Mouse (Mus musculus) urinary bladder, postnatal 10 days (tissue): Measurements from ENCODE around the gene Ly75.

Source experiments
- DNase-seq: peaks from one replicate; pipeline ENCODE4 v3.0.0; 2022; ENCODE audit warnings: low spot score

Ly75 gene

DNA sequence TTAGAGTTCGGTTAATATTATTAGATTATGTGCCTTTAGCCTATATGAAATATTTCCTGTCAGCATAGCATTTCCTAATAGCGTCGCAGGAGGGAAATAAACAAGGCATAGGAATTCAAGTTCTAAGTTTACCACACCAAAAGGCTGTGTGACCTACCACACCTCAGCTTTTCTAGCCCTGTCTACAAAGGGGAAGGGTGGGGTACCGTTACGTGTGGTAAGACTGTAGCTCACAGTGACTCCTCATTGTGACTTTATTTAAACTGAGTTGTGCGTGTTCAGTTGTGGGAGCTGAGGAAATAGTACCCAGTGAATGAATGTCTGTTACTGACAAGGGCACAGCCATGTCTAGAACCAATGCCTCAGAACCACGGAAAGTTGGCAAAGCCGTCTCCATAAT, 8.0 kb downstream of the Ly75 start:
- DNase-seq = no peak

DNA sequence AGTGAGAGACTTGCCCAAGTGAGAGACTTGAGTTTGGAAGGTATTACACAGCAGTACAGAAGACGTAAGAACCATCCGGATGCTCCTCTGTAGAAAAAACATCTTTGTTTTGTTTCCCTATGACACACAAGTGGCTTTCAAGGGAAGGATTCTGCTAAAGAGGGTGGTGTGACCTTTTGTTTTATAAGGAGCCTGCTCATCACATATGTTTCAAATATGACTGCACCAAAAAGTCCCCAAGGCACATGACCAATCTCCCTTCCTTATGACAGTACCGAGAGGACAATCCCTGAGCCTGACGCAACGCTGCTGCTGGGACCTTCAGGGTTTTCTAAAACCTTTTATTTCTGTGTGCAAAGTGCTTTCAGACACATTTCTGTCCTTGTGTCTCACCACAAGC, 12.9 kb downstream of the Ly75 start:
- DNase-seq = no peak

DNA sequence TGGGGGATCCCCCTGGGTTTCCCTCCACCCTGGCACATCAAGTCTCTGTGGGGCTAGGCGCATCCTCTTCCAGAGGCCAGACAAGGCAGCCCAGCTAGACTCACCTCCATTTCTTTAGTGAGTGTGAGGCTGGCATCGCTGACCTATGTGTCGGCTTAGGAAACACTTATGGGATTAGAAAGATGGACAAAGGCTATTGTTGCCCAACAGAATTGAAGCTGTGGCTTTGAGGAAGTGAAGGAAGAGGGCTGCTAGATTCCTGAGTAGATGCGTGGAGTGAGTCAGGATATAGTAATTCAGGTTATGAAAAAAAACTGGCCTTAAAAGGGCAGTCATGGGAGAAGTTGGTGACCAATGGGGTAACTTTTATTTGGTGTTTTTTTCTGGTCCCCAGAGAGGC, 13.6 kb downstream of the Ly75 start:
- no peak for DNase-seq

- no peak for DNase-seq
These were observed 15.2 kb downstream of the Ly75 start for GRCm38 (mm10) chr2:60367871-60368270.

DNA sequence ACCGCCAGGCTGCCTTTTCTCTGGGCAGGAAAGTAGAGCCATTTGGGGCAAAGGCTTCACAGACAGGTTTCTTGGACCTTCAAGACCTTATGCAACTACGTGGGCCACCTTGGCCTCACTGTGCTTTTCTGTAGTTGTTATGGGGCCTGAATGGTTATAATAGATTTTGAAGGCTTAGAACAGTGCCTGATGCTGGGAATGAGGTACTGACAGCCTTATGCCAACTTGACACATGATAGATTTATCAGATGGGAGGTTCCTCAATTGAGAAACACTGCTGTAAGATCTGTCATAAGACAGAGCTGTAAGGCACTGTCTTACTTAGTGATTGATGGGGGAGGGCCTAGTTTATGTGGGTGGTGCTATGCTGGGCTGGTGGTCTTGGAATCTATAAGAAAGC, 15.9 kb downstream of the Ly75 start:
- DNase-seq = no peak

DNA sequence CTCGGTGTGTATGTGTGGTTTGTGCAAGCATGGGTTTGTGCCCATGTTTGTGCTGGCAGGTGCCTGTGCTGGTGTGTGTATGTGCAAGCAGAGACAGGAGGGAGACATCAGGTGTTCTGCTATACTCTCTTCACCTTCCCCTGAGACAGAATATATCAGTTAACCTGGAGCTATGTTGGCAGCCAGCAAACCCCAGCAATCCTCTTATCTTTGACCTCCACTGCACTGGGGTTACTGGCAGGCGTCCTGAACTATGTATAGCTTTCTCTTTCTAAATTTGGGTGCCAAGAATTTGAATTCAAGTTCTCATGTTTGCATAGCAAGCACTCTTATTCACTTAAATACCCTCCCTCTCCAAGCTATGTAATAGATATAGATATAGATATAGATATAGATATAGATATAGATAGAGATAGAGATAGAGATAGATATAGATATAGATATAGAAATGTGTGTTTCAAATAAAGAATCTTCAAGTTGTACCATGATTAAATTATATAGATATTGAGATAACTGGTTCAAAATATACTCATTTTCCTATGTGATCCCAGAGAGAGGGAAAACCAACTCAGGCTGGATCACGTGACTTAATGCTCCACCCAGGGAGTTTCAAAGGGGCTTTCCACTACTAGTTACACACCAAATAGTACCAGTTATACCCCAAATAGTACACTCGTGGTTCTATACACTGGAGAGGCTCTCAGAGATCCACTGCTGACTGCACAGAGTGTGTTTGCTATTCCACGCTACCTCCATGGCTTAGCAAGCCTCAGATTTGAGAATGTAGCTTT, 17.1 kb downstream of the Ly75 start:
- no peak for DNase-seq

DNA sequence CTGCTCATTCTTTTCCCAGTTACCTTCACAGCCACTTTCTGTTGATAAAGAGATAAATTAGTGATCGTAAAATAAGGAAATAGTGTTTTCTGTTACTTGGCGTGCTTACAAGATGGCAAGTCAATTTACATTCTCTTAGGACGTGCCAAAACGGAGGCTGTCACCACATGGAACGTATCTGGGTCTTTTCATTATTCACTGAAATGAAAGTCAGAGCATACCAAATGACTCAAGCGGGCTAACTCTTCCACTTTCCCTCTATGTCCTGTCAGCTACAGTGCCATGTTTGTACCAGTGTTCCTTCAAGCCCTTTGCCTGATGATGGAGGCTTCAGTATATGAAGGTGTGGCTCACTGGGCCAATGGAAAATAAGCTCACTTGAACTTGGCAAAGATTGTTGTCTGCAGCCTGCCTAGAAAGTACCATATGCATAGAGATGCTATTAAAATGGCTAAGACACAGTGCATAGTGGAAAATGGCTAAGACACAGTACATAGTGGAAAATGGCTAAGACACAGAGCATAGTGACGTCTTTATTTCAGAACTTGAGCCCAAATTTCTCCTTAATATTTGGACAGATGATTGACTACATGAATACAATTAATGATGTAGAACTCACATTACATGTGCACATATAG, 17.8 kb downstream of the Ly75 start:
- no peak for DNase-seq

DNA sequence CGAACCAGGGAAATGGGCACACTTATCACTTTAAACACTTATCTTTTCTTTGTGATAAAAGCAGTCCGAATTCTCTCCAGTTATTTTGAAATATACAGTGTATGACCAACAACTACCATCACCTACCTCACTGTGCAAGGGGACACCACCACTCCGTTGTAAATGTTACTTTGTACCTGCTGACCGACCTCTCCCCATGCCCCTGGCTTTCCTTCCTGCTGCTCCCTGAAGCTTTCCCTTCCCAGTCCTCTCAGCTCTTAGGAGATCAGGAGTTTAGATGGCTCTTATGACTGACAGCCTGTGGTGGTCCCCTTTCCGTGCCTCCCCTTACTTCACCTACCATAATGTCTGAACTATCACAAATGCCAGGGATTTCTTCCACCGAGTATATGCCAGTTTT, 21.0 kb downstream of the Ly75 start:
- no peak for DNase-seq

- DNase-seq = no peak
These were observed 23.3 kb downstream of the Ly75 start for GRCm38 (mm10) chr2:60359796-60360195.

DNA sequence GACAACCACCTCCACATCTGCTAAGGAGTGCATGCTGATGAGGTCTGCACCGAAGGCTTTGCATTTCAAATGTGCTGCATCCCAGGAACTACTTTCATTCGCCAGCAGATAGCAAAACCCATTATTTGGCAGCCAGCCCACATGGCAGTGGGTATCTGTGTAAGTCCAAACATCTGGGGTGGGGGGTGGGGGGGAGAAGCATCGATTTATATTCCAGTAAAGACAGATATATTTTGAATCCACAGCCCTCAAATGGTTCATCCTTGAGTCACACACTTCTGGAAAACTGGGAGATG, 27.8 kb downstream of the Ly75 start:
- no peak for DNase-seq

- no peak for DNase-seq
These were observed 28.3 kb downstream of the Ly75 start for GRCm38 (mm10) chr2:60354541-60355387.

DNA sequence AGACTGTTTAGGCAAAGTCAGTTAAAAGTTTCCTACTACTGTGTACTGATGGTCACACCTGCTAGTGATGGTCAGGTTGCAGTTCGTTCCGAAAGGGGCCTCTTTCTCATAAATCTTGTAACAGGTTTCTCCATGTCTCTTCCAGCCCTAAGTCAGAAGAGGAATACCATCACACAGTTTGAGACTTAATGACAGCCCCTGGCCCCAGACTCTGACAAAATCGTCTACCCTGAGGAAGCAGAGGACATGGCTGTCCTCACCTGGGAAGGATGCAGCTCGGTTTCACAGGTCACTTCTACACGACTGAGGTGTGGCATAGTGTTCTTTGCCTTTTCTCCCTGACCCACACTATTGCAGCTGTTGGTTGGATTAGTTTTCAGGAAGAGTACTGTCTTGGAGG, 30.8 kb downstream of the Ly75 start:
- no peak for DNase-seq

DNA sequence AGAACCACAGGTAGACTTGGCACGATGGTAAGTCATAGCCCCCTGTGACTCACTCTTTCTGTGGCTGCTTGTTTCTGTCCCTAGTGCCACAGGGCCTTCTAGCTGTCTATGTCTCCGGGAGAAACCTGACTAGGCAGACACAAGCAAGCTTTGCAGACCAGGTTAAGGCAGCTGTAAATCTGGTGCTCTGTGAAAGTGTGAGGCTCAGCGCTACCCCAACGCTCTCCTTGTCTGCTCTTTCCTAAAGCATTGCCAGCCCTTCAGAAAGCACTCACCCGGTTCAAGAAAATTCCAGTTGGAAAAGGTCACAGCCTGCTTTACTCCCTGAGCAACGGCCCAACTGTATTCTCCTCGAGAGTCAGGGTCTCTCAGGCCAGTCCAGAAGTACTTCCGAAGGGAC, 31.3 kb downstream of the Ly75 start:
- DNase-seq = no peak

DNA sequence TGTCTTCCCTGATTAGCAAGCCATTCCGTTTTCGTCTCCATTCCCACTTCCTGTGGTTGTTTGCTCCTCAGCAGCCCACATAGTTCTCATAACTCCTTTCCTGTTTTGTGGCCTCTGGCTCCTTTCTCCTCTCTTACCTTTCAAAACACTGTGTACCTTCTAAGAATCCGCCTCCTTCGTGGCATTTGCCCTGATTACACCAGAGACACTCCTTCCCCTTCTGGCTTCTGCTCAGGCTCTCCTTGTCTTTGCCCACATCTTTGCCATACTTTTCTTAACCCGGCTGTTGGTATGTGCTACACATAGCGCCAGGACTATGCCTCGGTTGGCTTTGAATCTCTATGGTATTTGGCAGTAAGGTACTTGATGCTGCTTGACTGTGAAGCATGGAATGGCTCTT, 35.2 kb downstream of the Ly75 start:
- no peak for DNase-seq

- no peak for DNase-seq
These were observed 36.6 kb downstream of the Ly75 start for GRCm38 (mm10) chr2:60346531-60346930.

- DNase-seq = no peak
These were observed 37.4 kb downstream of the Ly75 start for GRCm38 (mm10) chr2:60345717-60346116.

DNA sequence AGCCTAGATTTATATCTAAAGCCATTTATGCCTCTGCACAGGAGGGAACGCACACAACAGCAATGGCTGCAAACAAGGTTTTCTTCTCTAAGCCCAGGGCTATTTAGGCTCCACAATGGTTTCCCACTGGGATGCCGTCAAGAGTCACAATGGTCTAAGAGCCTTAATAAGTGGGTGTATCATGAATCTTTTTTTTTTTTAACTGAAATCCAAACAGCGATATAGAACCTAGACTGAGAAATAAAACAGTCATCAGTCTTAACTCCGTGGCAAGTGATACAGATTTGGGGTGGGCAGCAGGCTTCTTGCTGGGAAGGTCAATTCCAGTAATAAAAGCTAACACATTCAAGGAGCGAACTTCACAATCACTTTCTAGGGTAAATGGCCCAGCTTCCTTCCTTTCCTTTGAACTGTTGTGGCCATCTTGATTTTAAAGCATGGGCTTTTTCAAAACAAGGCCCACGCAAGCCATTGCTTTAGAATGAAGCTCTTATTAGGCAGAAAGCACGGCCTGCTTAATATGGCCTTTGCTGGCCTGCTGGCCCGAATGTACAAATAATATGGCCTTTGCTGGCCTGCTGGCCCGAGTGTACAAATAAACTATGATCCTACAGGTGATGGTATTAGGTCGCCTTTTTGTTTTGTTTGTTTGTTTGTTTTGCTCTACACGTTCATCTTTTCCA, 39.4 kb downstream of the Ly75 start:
- DNase-seq = no peak

- no peak for DNase-seq
These were observed 40.8 kb downstream of the Ly75 start for GRCm38 (mm10) chr2:60342107-60342880.

DNA sequence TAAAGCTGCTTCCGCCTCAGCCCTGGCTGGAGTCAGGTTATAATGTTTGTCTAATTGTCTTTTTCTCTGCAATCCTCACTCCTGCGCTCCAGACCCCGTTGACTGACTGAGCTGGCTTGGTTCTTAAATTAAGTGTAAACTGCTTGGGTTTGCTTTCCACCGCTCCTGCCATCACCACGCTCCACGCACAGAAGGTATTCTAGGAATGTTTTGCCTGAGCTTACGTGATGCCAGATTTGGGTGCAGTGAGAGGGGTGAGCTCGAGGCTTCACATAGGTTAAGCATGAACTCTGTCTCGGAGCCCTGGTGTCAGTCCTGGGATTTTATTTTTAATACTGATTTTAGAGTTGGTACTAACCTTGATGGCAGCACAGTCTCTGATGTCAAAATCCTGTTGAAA, 45.2 kb downstream of the Ly75 start:
- DNase-seq = no peak

GRCm38 (mm10) chr2:60328641-60329040, 54.5 kb downstream of the Ly75 start:
- no peak for DNase-seq

- DNase-seq = no peak
These were observed 55.5 kb downstream of the Ly75 start for GRCm38 (mm10) chr2:60327581-60327980.

DNA sequence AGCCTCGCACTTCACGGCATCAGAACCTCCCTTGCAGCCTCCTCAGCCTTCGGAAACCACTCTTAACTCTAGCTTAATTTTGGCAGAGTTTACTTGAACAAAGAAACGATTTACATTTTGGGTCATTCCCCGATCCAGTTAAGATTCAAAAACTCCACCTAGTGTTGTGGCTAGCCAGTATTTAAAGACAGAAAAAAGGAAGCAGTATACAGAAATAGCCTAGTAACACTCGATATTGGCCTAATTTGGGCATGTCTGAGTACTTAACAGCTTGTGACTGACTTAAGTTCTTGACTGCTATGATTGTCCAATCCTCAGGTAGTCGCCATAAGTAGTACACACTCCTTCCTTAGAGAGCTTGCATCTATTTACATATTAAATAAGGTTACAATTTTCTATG, 56.2 kb downstream of the Ly75 start:
- DNase-seq = no peak
